Mouse (Mus musculus): Measurements from ENCODE around the gene Atl1.

- no peak for TF ChIP-seq CTCF (IDR thresholded peaks at IDR 0.05; ENCODE audit: control insufficient read depth, insufficient read depth, insufficient read length)
- no peak for TF ChIP-seq MAX (IDR thresholded peaks at IDR 0.05)
- TF ChIP-seq USF1 (IDR thresholded peaks at IDR 0.05; ENCODE audit: low read depth) = no peak
- TF ChIP-seq MYOG (IDR thresholded peaks at IDR 0.05; ENCODE audit: control insufficient read depth, extremely low read depth, insufficient read length) = no peak
- no peak for TF ChIP-seq CEBPB (IDR thresholded peaks at IDR 0.05; ENCODE audit: low read depth)
- no peak for TF ChIP-seq FOSL1 (IDR thresholded peaks at IDR 0.05; ENCODE audit: insufficient read depth, low read length, poor library complexity, severe bottlenecking)
Observed at GRCm38 (mm10) chr12:69976688-69977087, 84.3 kb downstream of the Atl1 start.
